Mouse (Mus musculus): ENCODE measurements around the gene Sox5. TPM values are rescaled to one million over a fixed set of nuclear protein-coding genes. Genes with fewer than 3 reads are reported as not detected.

Sox5 gene
- total and polyA plus RNA-seq, 2 experiments from 2014 or later: 2.1 to 3.2 TPM

GRCm38 (mm10) chr6:144252191-144252718 lies 529.5 kb downstream of the Sox5 start:
- no peaks in the 10 kb centered on the region for H3K27me3 ChIP-seq (ENCODE audit: control insufficient read depth, insufficient read depth, low read length)
- H3K4me2 ChIP-seq (ENCODE audit: low read depth, low read length): no peak overlapping the region
- 78% methylated on average over 7 of the region's 7 CpGs for WGBS
- H3K9me3 ChIP-seq (replicated peaks; ENCODE audit: control insufficient read depth, low read length): no peaks in the 10 kb centered on the region
- no peaks in the 10 kb centered on the region for H3K36me3 ChIP-seq (replicated peaks; ENCODE audit: control insufficient read depth, insufficient read depth, low read length)
- H3K27ac ChIP-seq (ENCODE audit: low read depth): no peak overlapping the region
- TF ChIP-seq EP300 (IDR thresholded peaks at IDR 0.05; ENCODE audit: low read depth): no peak
- TF ChIP-seq CTCF (IDR thresholded peaks at IDR 0.05; ENCODE audit: low read depth): no peak
- DNase-seq (ENCODE audit: low spot score): no peak
- ATAC-seq (ENCODE audit: insufficient read depth, low read depth): no peak
- H3K9ac ChIP-seq (replicated peaks; ENCODE audit: low read depth, low read length): no peak overlapping the region
- no peaks in the 10 kb centered on the region for H3K4me1 ChIP-seq (ENCODE audit: control insufficient read depth, insufficient read depth)
- H3K4me3 ChIP-seq (ENCODE audit: low read depth, low read length): no peak overlapping the region

GRCm38 (mm10) chr6:144251222-144252170 lies 530.3 kb downstream of the Sox5 start:
- H3K4me1 ChIP-seq (ENCODE audit: control insufficient read depth, insufficient read depth): no peaks in the 10 kb centered on the region
- no peak overlapping the region for H3K4me3 ChIP-seq (ENCODE audit: low read depth, low read length)
- TF ChIP-seq CTCF (IDR thresholded peaks at IDR 0.05; ENCODE audit: low read depth): no peak
- WGBS: 71% methylated on average over 18 of the region's 18 CpGs
- no peaks in the 10 kb centered on the region for H3K9me3 ChIP-seq (replicated peaks; ENCODE audit: control insufficient read depth, low read length)
- H3K36me3 ChIP-seq (replicated peaks; ENCODE audit: control insufficient read depth, insufficient read depth, low read length): no peaks in the 10 kb centered on the region
- no peak overlapping the region for H3K27ac ChIP-seq (ENCODE audit: low read depth)
- ATAC-seq (ENCODE audit: insufficient read depth, low read depth) (no peak), DNase-seq (ENCODE audit: low spot score) (no peak)
- no peak overlapping the region for H3K9ac ChIP-seq (replicated peaks; ENCODE audit: low read depth, low read length)
- no peaks in the 10 kb centered on the region for H3K27me3 ChIP-seq (ENCODE audit: control insufficient read depth, insufficient read depth, low read length)
- H3K4me2 ChIP-seq (ENCODE audit: low read depth, low read length): no peak overlapping the region

- TF ChIP-seq EP300 (IDR thresholded peaks at IDR 0.05; ENCODE audit: low read depth): no peak
- TF ChIP-seq CTCF (IDR thresholded peaks at IDR 0.05; ENCODE audit: low read depth): no peak
- Histone ChIP-seq H3K4me1 (ENCODE audit: control insufficient read depth, insufficient read depth) (no peaks in the 10 kb centered on the region), H3K27me3 (ENCODE audit: control insufficient read depth, insufficient read depth, low read length) (no peaks in the 10 kb centered on the region), H3K36me3 (replicated peaks; ENCODE audit: control insufficient read depth, insufficient read depth, low read length) (no peaks in the 10 kb centered on the region), H3K9ac (replicated peaks; ENCODE audit: low read depth, low read length) (no peak overlapping the region), H3K4me3 (ENCODE audit: low read depth, low read length) (no peak overlapping the region), H3K9me3 (replicated peaks; ENCODE audit: control insufficient read depth, low read length) (no peaks in the 10 kb centered on the region), H3K27ac (ENCODE audit: low read depth) (no peak overlapping the region), H3K4me2 (ENCODE audit: low read depth, low read length) (no peak overlapping the region)
- DNase-seq (ENCODE audit: low spot score) (no peak), ATAC-seq (ENCODE audit: insufficient read depth, low read depth) (no peak)
- 44% methylated on average over 6 of the region's 6 CpGs for WGBS
Observed at GRCm38 (mm10) chr6:144250625-144251181, 531.1 kb downstream of the Sox5 start.

GRCm38 (mm10) chr6:144236581-144236980 lies 545.2 kb downstream of the Sox5 start:
- Histone ChIP-seq H3K9ac (replicated peaks; ENCODE audit: low read depth, low read length) (no peak overlapping the region), H3K36me3 (replicated peaks; ENCODE audit: control insufficient read depth, insufficient read depth, low read length) (no peaks in the 10 kb centered on the region), H3K4me2 (ENCODE audit: low read depth, low read length) (no peak overlapping the region), H3K9me3 (replicated peaks; ENCODE audit: control insufficient read depth, low read length) (0 out of 2 replicates have a peak, but pooled peaks cover under 1% of the 10 kb centered on the region), H3K4me3 (ENCODE audit: low read depth, low read length) (no peak overlapping the region), H3K27me3 (ENCODE audit: control insufficient read depth, insufficient read depth, low read length) (no peaks in the 10 kb centered on the region), H3K4me1 (ENCODE audit: control insufficient read depth, insufficient read depth) (no peaks in the 10 kb centered on the region), H3K27ac (ENCODE audit: low read depth) (no peak overlapping the region)
- TF ChIP-seq EP300 (IDR thresholded peaks at IDR 0.05; ENCODE audit: low read depth) (no peak), CTCF (IDR thresholded peaks at IDR 0.05; ENCODE audit: low read depth) (no peak)
- ATAC-seq (ENCODE audit: insufficient read depth, low read depth) (no peak), DNase-seq (ENCODE audit: low spot score) (no peak)
- WGBS: 82% methylated on average over 11 of the region's 11 CpGs

- Histone ChIP-seq H3K9me3 (replicated peaks; ENCODE audit: control insufficient read depth, low read length) (no peaks in the 10 kb centered on the region), H3K4me1 (ENCODE audit: control insufficient read depth, insufficient read depth) (no peaks in the 10 kb centered on the region), H3K27me3 (ENCODE audit: control insufficient read depth, insufficient read depth, low read length) (no peaks in the 10 kb centered on the region; the same call in 1 of the 2 replicates), H3K4me2 (ENCODE audit: low read depth, low read length) (no peak overlapping the region), H3K27ac (ENCODE audit: low read depth) (no peak overlapping the region), H3K36me3 (replicated peaks; ENCODE audit: control insufficient read depth, insufficient read depth, low read length) (no peaks in the 10 kb centered on the region), H3K4me3 (ENCODE audit: low read depth, low read length) (no peak overlapping the region), H3K9ac (replicated peaks; ENCODE audit: low read depth, low read length) (no peak overlapping the region)
- no peak for DNase-seq (ENCODE audit: low spot score)
- 54% methylated on average over 8 of the region's 8 CpGs for WGBS
- TF ChIP-seq EP300 (IDR thresholded peaks at IDR 0.05; ENCODE audit: low read depth) (no peak), CTCF (IDR thresholded peaks at IDR 0.05; ENCODE audit: low read depth) (no peak)
- ATAC-seq (ENCODE audit: insufficient read depth, low read depth): no peak
Observed at GRCm38 (mm10) chr6:144203970-144204369, 577.8 kb downstream of the Sox5 start.

Data from heart, postnatal 0 days (tissue).